Mouse (Mus musculus) MEL (cell line): ENCODE measurements around the gene Ccdc183.

Experiments used
- BHLHE40 ChIP-seq: IDR thresholded peaks from 2 replicates; pipeline ENCODE4 v1.6.1; 2012; ENCODE audit warnings: low read depth, mild to moderate bottlenecking, inconsistent platforms, low read length, improper control_type of control experiment, borderline replicate concordance
- CTCF ChIP-seq, 3 experiments: IDR thresholded peaks in 2 of 3; conservative IDR thresholded peaks in 1 of 3; 2 replicates each; pipeline ENCODE4 v1.5.1; 2011 to 2012; ENCODE audit warnings: low read length in 3 of 3, low read depth in 2 of 3, mild to moderate bottlenecking in 2 of 3, improper control_type of control experiment in 1 of 3, inconsistent platforms in 1 of 3, mixed read lengths in 1 of 3, moderate library complexity in 1 of 3; ENCODE audit not compliant: control insufficient read depth in 1 of 3, insufficient read depth in 1 of 3, poor library complexity in 1 of 3, severe bottlenecking in 1 of 3
- E2F4 ChIP-seq: IDR thresholded peaks from 2 replicates; pipeline ENCODE4 v1.6.1; 2011; ENCODE audit warnings: low read depth, low read length, improper control_type of control experiment, borderline replicate concordance
- GATA1 ChIP-seq: IDR thresholded peaks from 2 replicates; pipeline ENCODE4 v1.6.1; 2011; ENCODE audit warnings: low read depth, low read length, improper control_type of control experiment
- KAT2A ChIP-seq: conservative IDR thresholded peaks from 2 replicates; pipeline ENCODE4 v1.6.1; 2012; ENCODE audit warnings: low read depth, low read length, improper control_type of control experiment, inconsistent platforms
- POLR2AphosphoS2 ChIP-seq: IDR thresholded peaks from 2 replicates; pipeline ENCODE4 v1.6.1; 2011; ENCODE audit warnings: low read length, improper control_type of control experiment
- RAD21 ChIP-seq: IDR thresholded peaks from 2 replicates; pipeline ENCODE4 v1.6.1; 2011; ENCODE audit warnings: mild to moderate bottlenecking, low read depth, low read length, improper control_type of control experiment
- SMC3 ChIP-seq: IDR thresholded peaks from 2 replicates; pipeline ENCODE4 v1.6.1; 2011; ENCODE audit warnings: low read depth, low read length, improper control_type of control experiment
- USF1 ChIP-seq: IDR thresholded peaks from 2 replicates; pipeline ENCODE4 v1.6.1; 2014; ENCODE audit warnings: low read depth, mild to moderate bottlenecking, inconsistent platforms, low read length, improper control_type of control experiment, moderate library complexity
- ZMIZ1 ChIP-seq: IDR thresholded peaks from 2 replicates; pipeline ENCODE4 v1.6.1; 2012; ENCODE audit warnings: low read depth, mild to moderate bottlenecking, inconsistent platforms, low read length, improper control_type of control experiment, moderate library complexity

DNA sequence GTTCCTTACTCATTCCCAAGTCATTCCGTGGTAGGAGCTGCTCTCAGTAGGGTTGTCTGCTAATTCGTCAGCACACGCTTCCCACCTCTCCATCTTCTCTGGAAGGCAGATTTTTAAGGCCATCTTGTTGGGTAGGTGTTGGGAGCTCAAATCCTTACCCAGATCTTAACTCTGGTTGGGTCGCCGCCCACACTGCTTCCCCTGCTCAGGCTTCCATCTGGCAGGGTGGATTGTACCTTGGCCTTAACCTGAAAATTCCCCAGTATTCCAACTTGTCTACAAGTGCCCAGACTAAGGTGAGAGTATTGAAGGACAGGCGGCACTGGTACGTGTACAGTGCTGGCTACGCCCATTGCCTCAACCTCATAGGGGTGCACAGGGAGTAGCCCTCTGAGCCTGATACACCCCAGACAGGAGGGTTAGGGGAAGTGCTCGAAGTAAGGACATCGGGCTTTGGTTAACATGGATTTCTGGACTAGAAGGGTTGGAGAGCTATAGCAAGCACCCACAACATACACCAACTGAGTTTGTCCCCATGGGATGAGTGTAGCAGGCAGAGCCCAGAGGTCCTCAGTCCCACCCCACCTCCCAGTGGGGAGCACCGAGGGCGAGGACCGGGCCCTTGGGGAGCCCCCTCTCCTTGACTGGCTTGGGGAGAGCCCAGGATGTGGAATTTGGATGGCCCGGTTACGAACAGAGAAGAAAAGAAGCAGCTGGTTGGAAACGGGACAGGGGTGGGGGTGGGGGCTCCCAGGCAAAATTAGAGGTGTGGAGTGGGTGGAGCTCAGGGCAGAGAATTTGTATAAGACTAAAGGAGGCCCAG lies 41.2 kb downstream of the Ccdc183 start:
- TF ChIP-seq POLR2AphosphoS2: no peak
- no peak for TF ChIP-seq CTCF (IDR thresholded peaks at IDR 0.05 in 2 of 3, conservative IDR thresholded peaks at IDR 0.05 in 1 of 3; ENCODE audit: control insufficient read depth in 1 of 3, insufficient read depth in 1 of 3, low read depth in 2 of 3, low read length in 3 of 3, poor library complexity in 1 of 3, severe bottlenecking in 1 of 3)
- TF ChIP-seq KAT2A: no peak
- no peak for TF ChIP-seq GATA1
- no peak for TF ChIP-seq BHLHE40
- TF ChIP-seq E2F4: no peak
- no peak for TF ChIP-seq SMC3
- TF ChIP-seq USF1: no peak
- TF ChIP-seq RAD21: no peak
- no peak for TF ChIP-seq ZMIZ1
